Mouse (Mus musculus) c-Kit-positive CD71-positive TER-119-negative erythroid progenitor cells, embryonic 14.5 days (primary cell): ENCODE data around the gene Slc5a4b.
"Not testable (repeated sequence)": the region's sequence is repeated elsewhere in the genome, so short reads cannot be mapped to it uniquely, and the experiment has no call there.

Experiments used
- DNase-seq: peaks from one replicate; pipeline ENCODE4 v3.0.0-alpha.2; 2013; ENCODE audit warnings: low read depth

The Slc5a4b gene

GRCm38 (mm10) chr10:76110861-76111260 is at the start of gene Slc5a4b:
Slc5a4b (minus strand) TSS chr10:76110961.
- no peak for DNase-seq

- no peak for DNase-seq
Observed at GRCm38 (mm10) chr10:76158009-76158408, 47.2 kb upstream of the Slc5a4b start.

GRCm38 (mm10) chr10:76157528-76157927 is 46.8 kb upstream of the Slc5a4b start:
- DNase-seq: no peak

GRCm38 (mm10) chr10:76155911-76156310 is 45.1 kb upstream of the Slc5a4b start:
- no peak for DNase-seq

GRCm38 (mm10) chr10:76147278-76147677 is 36.5 kb upstream of the Slc5a4b start, which contains the start of gene Slc5a4a:
Slc5a4a (plus strand) TSS chr10:76147451.
- DNase-seq: no peak

- no peak for DNase-seq
Observed at GRCm38 (mm10) chr10:76146846-76147245, 36.1 kb upstream of the Slc5a4b start.

- DNase-seq: no peak
Observed at GRCm38 (mm10) chr10:76136318-76136717, 25.6 kb upstream of the Slc5a4b start.

GRCm38 (mm10) chr10:76132506-76132905 is 21.7 kb upstream of the Slc5a4b start:
- DNase-seq: no peak

- no peak for DNase-seq
Observed at GRCm38 (mm10) chr10:76121495-76121894, 10.7 kb upstream of the Slc5a4b start.

GRCm38 (mm10) chr10:76120124-76120711 is 9.5 kb upstream of the Slc5a4b start:
- no peak for DNase-seq

- peak; percentile 21 for DNase-seq
Observed at GRCm38 (mm10) chr10:76118741-76119140, 8.0 kb upstream of the Slc5a4b start.

GRCm38 (mm10) chr10:76117966-76118365 is 7.2 kb upstream of the Slc5a4b start:
- peak; percentile 36 for DNase-seq

- no peak for DNase-seq
Observed at GRCm38 (mm10) chr10:76097368-76097767, 13.4 kb downstream of the Slc5a4b start.

- no peak for DNase-seq
Observed at GRCm38 (mm10) chr10:76096580-76096979, 14.2 kb downstream of the Slc5a4b start.

- not testable (repeated sequence) for DNase-seq
Observed at GRCm38 (mm10) chr10:76077008-76077407, 33.8 kb downstream of the Slc5a4b start.

GRCm38 (mm10) chr10:76072080-76072479 is 38.7 kb downstream of the Slc5a4b start:
- DNase-seq: not testable (repeated sequence)

GRCm38 (mm10) chr10:76067674-76068613 is 42.8 kb downstream of the Slc5a4b start:
- DNase-seq: no peak

GRCm38 (mm10) chr10:76062439-76062838 is 48.3 kb downstream of the Slc5a4b start:
- DNase-seq: no peak

- DNase-seq: no peak
Observed at GRCm38 (mm10) chr10:76051860-76052259, 58.9 kb downstream of the Slc5a4b start.

GRCm38 (mm10) chr10:76048967-76049366 is 61.8 kb downstream of the Slc5a4b start:
- no peak for DNase-seq

GRCm38 (mm10) chr10:76047182-76047869 is 63.4 kb downstream of the Slc5a4b start:
- DNase-seq: no peak

GRCm38 (mm10) chr10:76046754-76047153 is 64.0 kb downstream of the Slc5a4b start:
- DNase-seq: no peak

GRCm38 (mm10) chr10:76045343-76045742 is 65.4 kb downstream of the Slc5a4b start:
- DNase-seq: no peak
